27 mouse cellular contexts compared by ENCODE assay signal in the genomic region with DNA sequence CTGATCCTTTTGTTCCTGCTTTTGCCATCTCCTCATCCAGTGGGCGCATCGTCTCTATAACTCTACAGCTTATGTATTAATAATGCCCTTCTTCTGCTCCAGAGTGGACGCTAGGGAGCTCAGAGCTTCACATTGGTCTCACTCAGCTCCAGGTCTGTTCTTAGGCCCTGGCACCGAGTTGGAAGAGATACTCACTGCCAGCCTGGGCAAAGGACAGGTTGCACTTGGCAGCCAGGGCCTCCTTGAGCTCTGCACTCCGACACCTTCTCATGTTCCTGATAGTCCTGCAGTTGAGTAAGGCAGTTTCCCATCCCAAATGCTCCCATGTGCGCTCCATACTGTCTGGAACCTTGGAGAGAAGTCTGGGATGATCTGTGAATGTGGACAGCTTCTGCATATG.
DNase-seq lines count a peak whose midpoint lies in the region; ATAC-seq lines count a peak whose summit lies in the region.
"Had no signal": no experiment of that assay in that cellular context is flagged by ENCODE, and none has a peak within 500 bp of the region (broad histone marks: within the 10 kb centered on the region; RNA-seq: fewer than 3 reads in every experiment).

No protein-coding gene starts in this region.

- no peak overlapping the region for H3K4me2 ChIP-seq in liver, embryonic 12.5 days
- H3K4me2 ChIP-seq: embryonic facial prominence, embryonic 15.5 days; forebrain, embryonic 12.5 days; heart, embryonic 11.5 days; hindbrain, embryonic 13.5 days; lung, embryonic 15.5 days; midbrain, embryonic 11.5 days had no signal

- no peak overlapping the region for H3K4me3 ChIP-seq in liver, embryonic 12.5 days
- H3K4me3 ChIP-seq: embryonic facial prominence, embryonic 10.5 days; embryonic facial prominence, embryonic 15.5 days; forebrain, embryonic 12.5 days; hindbrain, embryonic 13.5 days; lung, embryonic 15.5 days had no signal

- DNase-seq in adrenal gland, postnatal 10 days: peak; percentile 9
- DNase-seq in adrenal gland, adult 2 months: no peak
- peak; percentile 12 for DNase-seq in gastrocnemius, postnatal 14 days
- DNase-seq in gastrocnemius, adult 18-20 months (ENCODE audit: low spot score): no peak
- DNase-seq in adrenal gland, postnatal 25 days: peak; percentile 11
- DNase-seq in cerebellum, adult 8-10 months: peak; percentile 49
- no peak for DNase-seq in heart, postnatal 10 days
- DNase-seq: forebrain, postnatal 0 days; gastrocnemius, postnatal 36 days; heart, adult 18-20 months; heart, postnatal 4 days; kidney, postnatal 36 days; layer of hippocampus, postnatal 36 days; right cerebral cortex, adult 18-20 months; spleen, adult 18-20 months; thymus, postnatal 14 days had no signal

- 66% methylated on average over 6 of the region's 6 CpGs for WGBS in liver, embryonic 12.5 days (ENCODE audit: insufficient replicate concordance)

- H3K36me3 ChIP-seq in liver, embryonic 12.5 days: no peaks in the 10 kb centered on the region
- H3K36me3 ChIP-seq: embryonic facial prominence, embryonic 10.5 days; embryonic facial prominence, embryonic 15.5 days; forebrain, embryonic 12.5 days; G1E; hindbrain, embryonic 13.5 days; lung, embryonic 15.5 days had no signal

- ATAC-seq in liver, embryonic 12.5 days: no peak
- ATAC-seq: forebrain, postnatal 0 days; intestine, embryonic 16.5 days; midbrain, embryonic 16.5 days had no signal

- no peak overlapping the region for H3K9ac ChIP-seq in liver, embryonic 12.5 days
- H3K9ac ChIP-seq: embryonic facial prominence, embryonic 15.5 days; forebrain, embryonic 12.5 days; forebrain, postnatal 0 days; hindbrain, embryonic 13.5 days; lung, embryonic 15.5 days had no signal

- no peaks in the 10 kb centered on the region for H3K4me1 ChIP-seq in liver, embryonic 12.5 days
- H3K4me1 ChIP-seq: lung, embryonic 15.5 days had no signal

- intact Hi-C loops in gastrocnemius, postnatal 14 days (cut with DNase I; ENCODE audit: low total_unique reads): no loop called here
- intact Hi-C loops in heart, postnatal 10 days (cut with DNase I): no loop called here

- no peaks in the 10 kb centered on the region for H3K27me3 ChIP-seq in liver, embryonic 12.5 days (replicated peaks)
- H3K27me3 ChIP-seq: embryonic facial prominence, embryonic 15.5 days; forebrain, embryonic 12.5 days; hindbrain, embryonic 13.5 days; lung, embryonic 15.5 days had no signal

- H3K9me3 ChIP-seq in liver, embryonic 12.5 days (replicated peaks): 0 out of 2 replicates have a peak, but pooled peaks cover 3% of the 10 kb centered on the region
- H3K9me3 ChIP-seq: embryonic facial prominence, embryonic 10.5 days; embryonic facial prominence, embryonic 15.5 days; forebrain, embryonic 12.5 days; hindbrain, embryonic 13.5 days; lung, embryonic 15.5 days had no signal

- no peak overlapping the region for H3K27ac ChIP-seq in liver, embryonic 12.5 days
- H3K27ac ChIP-seq: embryonic facial prominence, embryonic 10.5 days; embryonic facial prominence, embryonic 15.5 days; forebrain, embryonic 12.5 days; hindbrain, embryonic 13.5 days; lung, embryonic 15.5 days had no signal

Comparison
In these comparisons a context has a peak if more than half of its experiments do, and no peak if none do; other contexts are left out.
1. DNase-seq: peak in adrenal gland, postnatal 10 days (single experiment), gastrocnemius, postnatal 14 days (single experiment), adrenal gland, postnatal 25 days (single experiment) and cerebellum, adult 8-10 months (single experiment); none in adrenal gland, adult 2 months (single experiment), gastrocnemius, adult 18-20 months (single experiment) and heart, postnatal 10 days (0 of 2).